12 mouse cellular contexts compared by ENCODE assay signal in genomic region chr17:8812228-8812865, GRCm38 (mm10).
A peak's percentile ranks its signal among the peaks of the same experiment; 100 is the strongest.
DNase-seq lines count a peak whose midpoint lies in the region; ATAC-seq and TF ChIP-seq lines count a peak whose summit lies in the region.
"Had no signal": no experiment of that assay in that cellular context is flagged by ENCODE, and none has a peak within 500 bp of the region (broad histone marks: within the 10 kb centered on the region; RNA-seq: fewer than 3 reads in every experiment).

No protein-coding gene starts in this region.

- TF ChIP-seq CTCF in intestine, postnatal 0 days (IDR thresholded peaks at IDR 0.05; ENCODE audit: low read depth), result no peak

- peak overlapping the region; percentile 59 for H3K4me3 ChIP-seq in megakaryocyte, embryonic 14.5 days (replicated peaks)
- H3K4me3 ChIP-seq in neural tube, embryonic 15.5 days (replicated peaks), result no peak overlapping the region
- no peak overlapping the region for H3K4me3 ChIP-seq in intestine, postnatal 0 days (ENCODE audit: low read depth, low read length)
- H3K4me3 ChIP-seq: embryonic facial prominence, embryonic 12.5 days; limb, embryonic 10.5 days had no signal

- peak overlapping the region; percentile 3; the same call in 1 of the 2 replicates for H3K4me2 ChIP-seq in neural tube, embryonic 15.5 days
- H3K4me2 ChIP-seq in intestine, postnatal 0 days (replicated peaks; ENCODE audit: low read depth), result no peak overlapping the region
- H3K4me2 ChIP-seq: embryonic facial prominence, embryonic 12.5 days had no signal

- peak; percentile 38 for DNase-seq in gastrocnemius, postnatal 25 days
- DNase-seq in gastrocnemius, adult 8-10 months (ENCODE audit: low spot score in 2 of 2), result no peak
- DNase-seq in cerebellum, postnatal 14 days, result peak; percentile 46 to 54
- no peak for DNase-seq in T-cell, adult 2 months (ENCODE audit: low spot score)
- DNase-seq: kidney, adult 18-20 months had no signal

- H3K27ac ChIP-seq in neural tube, embryonic 15.5 days (replicated peaks), result no peak overlapping the region
- no peak overlapping the region for H3K27ac ChIP-seq in intestine, postnatal 0 days (ENCODE audit: low read depth, low read length)
- H3K27ac ChIP-seq: embryonic facial prominence, embryonic 12.5 days; limb, embryonic 10.5 days had no signal

- peaks cover 55% of the 10 kb centered on the region for H3K4me1 ChIP-seq in megakaryocyte, embryonic 14.5 days
- peaks cover 21% of the 10 kb centered on the region for H3K4me1 ChIP-seq in neural tube, embryonic 15.5 days
- no peaks in the 10 kb centered on the region for H3K4me1 ChIP-seq in intestine, postnatal 0 days (replicated peaks; ENCODE audit: control insufficient read depth, insufficient read depth, low read length)
- H3K4me1 ChIP-seq: embryonic facial prominence, embryonic 12.5 days had no signal

- no peak for ATAC-seq in megakaryocyte, adult 5-6 weeks (ENCODE audit: poor library complexity, severe bottlenecking)
- no peak for ATAC-seq in neural tube, embryonic 15.5 days (ENCODE audit: low FRiP score)
- ATAC-seq in intestine, postnatal 0 days, result no peak
- ATAC-seq: Patski had no signal

- H3K9me3 ChIP-seq in megakaryocyte, embryonic 14.5 days, result no peaks in the 10 kb centered on the region
- no peaks in the 10 kb centered on the region for H3K9me3 ChIP-seq in neural tube, embryonic 15.5 days (replicated peaks)
- H3K9me3 ChIP-seq in intestine, postnatal 0 days (ENCODE audit: control insufficient read depth), result no peaks in the 10 kb centered on the region
- H3K9me3 ChIP-seq: embryonic facial prominence, embryonic 12.5 days; limb, embryonic 10.5 days had no signal

- WGBS in neural tube, embryonic 15.5 days, result 56% methylated on average over 12 of the region's 12 CpGs
- 48% methylated on average over 12 of the region's 12 CpGs for WGBS in intestine, postnatal 0 days

- H3K36me3 ChIP-seq in megakaryocyte, embryonic 14.5 days (replicated peaks; ENCODE audit: low read length), result no peaks in the 10 kb centered on the region
- no peaks in the 10 kb centered on the region for H3K36me3 ChIP-seq in neural tube, embryonic 15.5 days
- H3K36me3 ChIP-seq in intestine, postnatal 0 days (ENCODE audit: control insufficient read depth, insufficient read depth), result no peaks in the 10 kb centered on the region
- H3K36me3 ChIP-seq: embryonic facial prominence, embryonic 12.5 days; limb, embryonic 10.5 days had no signal

- H3K27me3 ChIP-seq in megakaryocyte, embryonic 14.5 days (replicated peaks), result peaks cover 21% of the 10 kb centered on the region
- H3K27me3 ChIP-seq in neural tube, embryonic 15.5 days (replicated peaks), result no peaks in the 10 kb centered on the region
- peaks cover 5% of the 10 kb centered on the region; the same call in 1 of the 2 replicates for H3K27me3 ChIP-seq in intestine, postnatal 0 days (replicated peaks; ENCODE audit: control insufficient read depth, insufficient read depth, low read length)
- H3K27me3 ChIP-seq: Patski had no signal

- no peak overlapping the region for H3K9ac ChIP-seq in neural tube, embryonic 15.5 days (replicated peaks)
- H3K9ac ChIP-seq in intestine, postnatal 0 days (ENCODE audit: low read depth, low read length), result no peak overlapping the region
- H3K9ac ChIP-seq: embryonic facial prominence, embryonic 12.5 days had no signal

Comparison
In these comparisons a context has a peak if more than half of its experiments do, and no peak if none do; other contexts are left out.
1. DNase-seq: peak in gastrocnemius, postnatal 25 days (single experiment) and cerebellum, postnatal 14 days (2 of 2); none in gastrocnemius, adult 8-10 months (0 of 2) and T-cell, adult 2 months (single experiment).